Mouse (Mus musculus) bone marrow, adult 2 months (tissue): ENCODE results near the gene Lnx1.

Experiments used
- CTCF ChIP-seq: fragments of 200-500 bp; IDR thresholded peaks from 2 replicates; pipeline ENCODE4 v1.5.1; 2011; ENCODE audit warnings: low read length, control low read depth; ENCODE audit not compliant: control insufficient read depth, insufficient read depth
- POLR2A ChIP-seq: fragments of 200-500 bp; IDR thresholded peaks from 2 replicates; pipeline ENCODE4 v1.6.1; 2011; ENCODE audit warnings: low read depth, mild to moderate bottlenecking, control low read depth, low read length, borderline replicate concordance; ENCODE audit not compliant: control insufficient read depth

DNA sequence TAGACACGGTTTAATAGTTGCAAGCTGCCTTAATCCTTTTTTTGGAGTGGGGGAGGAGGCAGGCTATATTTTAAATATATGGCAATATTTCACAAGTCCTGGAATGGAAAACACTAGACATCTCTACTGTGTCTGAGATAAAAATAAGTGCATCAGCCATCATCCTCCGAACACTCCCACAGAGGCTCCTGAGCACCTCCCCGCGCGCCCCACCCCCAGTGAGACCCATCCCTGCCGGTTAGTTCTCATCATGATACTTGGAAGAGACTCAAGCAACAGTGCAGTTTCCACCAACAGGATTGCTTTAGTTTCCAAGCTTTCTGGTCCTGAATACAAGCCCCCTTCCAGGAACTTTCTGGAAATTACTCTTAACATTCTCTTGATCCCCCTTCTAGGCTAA is 63.2 kb downstream of the Lnx1 start:
- no peak for TF ChIP-seq POLR2A
- no peak for TF ChIP-seq CTCF
